ENCODE assay signal across 8 mouse cellular contexts in genomic region chr2:165788005-165788404, GRCm38 (mm10).
DNase-seq lines count a peak whose midpoint lies in the region; ATAC-seq lines count a peak whose summit lies in the region.

No protein-coding gene starts in this region.

- no peak overlapping the region for H3K4me2 ChIP-seq in midbrain, embryonic 16.5 days (ENCODE audit: low read length)
- no peak overlapping the region for H3K4me2 ChIP-seq in midbrain, embryonic 11.5 days

- 0 out of 2 replicates have a peak, but pooled peaks have one; percentile 21 for ATAC-seq in midbrain, embryonic 16.5 days
- no peak for ATAC-seq in midbrain, embryonic 11.5 days (ENCODE audit: low FRiP score)

- H3K27me3 ChIP-seq in midbrain, embryonic 16.5 days (ENCODE audit: control insufficient read depth, insufficient read depth, low read depth, low read length), result no peaks in the 10 kb centered on the region
- H3K27me3 ChIP-seq in midbrain, embryonic 11.5 days (ENCODE audit: control insufficient read depth, insufficient read depth, low read length), result no peaks in the 10 kb centered on the region

- H3K4me1 ChIP-seq in midbrain, embryonic 16.5 days (ENCODE audit: control insufficient read depth, insufficient read depth, low read length), result peaks cover 7% of the 10 kb centered on the region; the same call in 1 of the 2 replicates
- H3K4me1 ChIP-seq in midbrain, embryonic 11.5 days (ENCODE audit: control insufficient read depth, insufficient read depth, low read length), result peaks cover 6% of the 10 kb centered on the region; the same call in 1 of the 2 replicates

- H3K27ac ChIP-seq in midbrain, embryonic 16.5 days (ENCODE audit: low read length), result 0 out of 2 replicates have a peak overlapping the region, but pooled peaks have one; percentile 19
- H3K27ac ChIP-seq in midbrain, embryonic 11.5 days (ENCODE audit: low read depth, low read length), result no peak overlapping the region

- H3K9me3 ChIP-seq in midbrain, embryonic 16.5 days (replicated peaks; ENCODE audit: control insufficient read depth, low read length, poor library complexity, severe bottlenecking), result no peaks in the 10 kb centered on the region
- H3K9me3 ChIP-seq in midbrain, embryonic 11.5 days (ENCODE audit: control insufficient read depth, low read length), result no peaks in the 10 kb centered on the region

- H3K9ac ChIP-seq in midbrain, embryonic 16.5 days (ENCODE audit: low read depth, low read length), result no peak overlapping the region
- H3K9ac ChIP-seq in midbrain, embryonic 11.5 days (ENCODE audit: low read length), result no peak overlapping the region

- H3K36me3 ChIP-seq in midbrain, embryonic 16.5 days (ENCODE audit: control insufficient read depth, insufficient read depth, low read length), result peaks cover 32% of the 10 kb centered on the region
- peaks cover 21% of the 10 kb centered on the region for H3K36me3 ChIP-seq in midbrain, embryonic 11.5 days (ENCODE audit: control insufficient read depth, insufficient read depth, low read length)

- WGBS in midbrain, embryonic 16.5 days, result 65% methylated on average over 11 of the region's 11 CpGs
- WGBS in midbrain, embryonic 11.5 days, result 78% methylated on average over 11 of the region's 11 CpGs

- no peak for DNase-seq in midbrain, embryonic 11.5 days (ENCODE audit: low spot score, missing footprints)
- peak; percentile 92 for DNase-seq in cerebellum, adult 9-11 months
- peak; percentile 68 for DNase-seq in heart, adult 8-10 months (ENCODE audit: low spot score)
- DNase-seq in kidney, postnatal 10 days, result peak; percentile 96
- peak; percentile 72 to 84 for DNase-seq in lung, adult 18-20 months
- peak; percentile 50 to 59 for DNase-seq in right cerebral cortex, postnatal 36 days (ENCODE audit: low spot score in 2 of 2)
- no peak for DNase-seq in embryo, embryonic 10 days (ENCODE audit: low spot score)

- H3K4me3 ChIP-seq in midbrain, embryonic 16.5 days (ENCODE audit: low read depth, low read length), result no peak overlapping the region
- H3K4me3 ChIP-seq in midbrain, embryonic 11.5 days (ENCODE audit: low read depth, low read length), result no peak overlapping the region

Comparison
In these comparisons a context has a peak if more than half of its experiments do, and no peak if none do; other contexts are left out.
1. DNase-seq: peak in cerebellum, adult 9-11 months (single experiment), heart, adult 8-10 months (single experiment), kidney, postnatal 10 days (single experiment), lung, adult 18-20 months (2 of 2) and right cerebral cortex, postnatal 36 days (2 of 2); none in midbrain, embryonic 11.5 days (single experiment) and embryo, embryonic 10 days (single experiment).